Mouse (Mus musculus) adrenal gland, postnatal 4 days (tissue): ENCODE results near the gene Tgfb2. TPM values are rescaled to one million over a fixed set of nuclear protein-coding genes. Genes with fewer than 3 reads are reported as not detected.

Source experiments
- DNase-seq, 2 experiments: peaks; one replicate each; pipeline ENCODE4 v3.0.0; 2021 to 2022; ENCODE audit warnings: low spot score in 2 of 2, mixed read lengths in 2 of 2
- total RNA-seq, 2 experiments: library from RNA; stranded (reverse); gene quantifications; 2 replicates each; pipeline ENCODE4 v1.2.3; 2021

Gene Tgfb2
- total RNA-seq, 2 experiments from 2014 or later: 7.3 to 7.9 TPM

DNA sequence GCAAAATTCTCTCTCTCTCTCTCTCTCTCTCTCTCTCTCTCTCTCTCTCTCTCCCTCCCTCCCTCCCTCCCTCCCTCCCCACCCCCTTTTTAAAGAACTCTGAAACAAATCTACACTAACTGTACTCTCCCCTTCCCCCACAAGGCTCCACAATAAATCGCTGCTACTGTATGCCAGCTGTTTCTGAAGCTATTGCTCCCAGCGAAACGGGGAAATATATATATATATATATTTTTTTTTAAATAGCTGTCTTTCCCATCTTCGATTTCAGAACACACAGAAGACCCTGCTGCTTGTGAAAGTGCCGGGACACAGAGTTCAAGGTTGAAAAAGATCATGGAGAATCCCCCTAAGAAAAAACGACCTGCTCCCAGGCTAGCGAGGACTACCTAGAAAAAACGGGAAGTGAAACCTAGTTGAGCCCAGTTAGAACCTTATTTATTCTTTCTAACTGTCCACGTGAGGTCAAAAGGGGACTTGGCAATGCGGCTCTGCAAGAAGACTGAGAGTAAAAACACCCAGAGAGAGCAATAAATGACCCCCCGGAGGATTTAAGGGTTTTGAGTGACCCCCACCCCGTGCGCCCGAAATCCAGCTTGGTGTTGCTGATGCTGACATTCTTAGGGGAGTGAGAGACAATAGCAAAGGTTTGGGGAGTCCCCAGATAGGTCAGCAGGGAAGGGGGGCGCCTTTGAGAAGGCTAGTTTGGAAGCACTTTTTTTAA, 2.4 kb downstream of the Tgfb2 start:
- DNase-seq: no peak

DNA sequence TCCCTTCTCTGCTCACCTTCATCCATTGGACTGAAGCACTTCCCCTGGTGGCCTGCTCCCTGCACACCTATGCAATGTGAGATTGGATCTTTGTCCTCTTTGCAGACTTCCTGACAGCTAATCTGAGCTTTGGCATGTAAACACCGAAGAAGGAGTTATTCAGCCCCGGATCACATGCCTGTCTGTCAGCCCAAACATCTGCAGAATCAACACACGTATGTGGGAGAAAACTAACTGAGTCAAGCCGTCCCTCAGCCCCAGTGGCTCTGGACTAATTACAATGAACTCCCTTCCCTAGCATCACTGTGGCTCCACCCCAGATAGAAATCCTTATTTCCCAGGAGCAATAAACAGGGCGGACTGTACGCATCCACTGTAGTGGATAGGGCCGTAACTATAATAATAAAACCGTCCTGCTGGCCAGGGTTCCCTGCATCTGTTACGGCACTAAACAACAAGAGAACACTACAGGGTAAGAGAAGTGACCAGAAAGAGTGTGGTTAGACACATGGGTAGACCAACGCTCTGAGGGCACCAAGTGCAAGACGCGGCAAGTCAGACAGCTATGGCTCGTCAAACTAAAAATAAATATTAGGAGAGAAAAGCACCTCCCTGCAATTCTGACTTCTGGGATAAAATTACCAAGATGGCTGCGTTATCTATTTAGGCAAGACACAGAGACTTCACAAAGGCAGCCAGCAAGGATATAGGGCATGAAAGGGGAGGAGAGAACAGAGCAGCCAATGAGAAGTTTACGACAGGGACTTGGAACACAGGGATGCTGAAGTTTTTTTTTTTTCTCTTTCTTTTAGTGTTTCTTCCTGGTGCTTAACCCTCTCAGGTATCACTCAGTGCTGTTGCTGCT, 3.2 kb downstream of the Tgfb2 start:
- DNase-seq: no peak

DNA sequence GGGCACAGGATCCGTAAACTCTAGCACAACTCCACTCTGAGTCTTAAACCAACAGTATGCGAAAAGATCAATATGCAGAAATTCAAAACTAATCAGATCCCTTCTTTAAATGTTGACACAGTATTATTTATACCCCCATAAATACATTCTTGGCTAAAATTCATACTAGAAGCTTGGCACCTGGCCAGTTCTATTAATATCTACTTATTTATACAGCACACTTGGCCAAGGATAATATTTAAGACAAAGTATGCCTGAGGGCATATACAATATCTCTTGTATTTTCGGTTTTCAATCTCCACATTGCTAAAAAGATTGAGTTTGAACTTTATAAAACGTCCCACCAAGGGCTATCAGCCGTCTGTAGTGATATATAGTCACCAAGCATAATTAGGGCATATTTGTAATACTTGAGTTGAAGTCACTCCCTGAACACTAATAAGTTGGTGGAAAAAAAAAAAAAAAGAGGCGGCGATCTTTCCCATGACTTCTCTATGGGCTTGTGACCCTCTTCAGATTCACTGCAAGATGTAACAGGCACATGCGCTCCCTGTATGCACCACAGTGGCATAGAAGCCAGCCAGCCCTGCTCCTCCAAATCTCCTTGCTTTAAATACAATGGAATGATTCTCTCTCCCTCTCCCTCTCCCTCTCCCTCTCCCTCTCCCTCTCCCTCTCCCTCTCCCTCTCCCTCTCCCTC, 4.4 kb downstream of the Tgfb2 start:
- no peak for DNase-seq

DNA sequence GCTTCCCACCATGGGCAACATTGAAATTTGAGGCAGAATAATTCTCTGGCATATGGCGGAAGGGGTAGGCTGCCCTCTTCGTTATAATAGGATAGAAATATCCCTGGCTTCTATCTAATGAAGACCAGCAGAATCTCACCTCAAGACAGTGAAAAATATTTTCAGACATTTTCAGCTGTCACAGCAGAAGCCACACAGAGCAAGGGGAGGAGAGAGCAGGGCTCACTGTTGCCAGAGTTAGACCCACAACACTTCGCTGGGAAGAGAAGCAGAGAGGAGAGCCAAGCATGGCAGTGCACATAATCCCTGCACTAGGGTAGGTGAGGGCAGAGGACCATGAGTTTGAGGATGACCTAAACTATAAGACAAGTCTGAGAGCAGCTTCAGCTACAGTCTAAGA, 5.3 kb downstream of the Tgfb2 start:
- DNase-seq: no peak

DNA sequence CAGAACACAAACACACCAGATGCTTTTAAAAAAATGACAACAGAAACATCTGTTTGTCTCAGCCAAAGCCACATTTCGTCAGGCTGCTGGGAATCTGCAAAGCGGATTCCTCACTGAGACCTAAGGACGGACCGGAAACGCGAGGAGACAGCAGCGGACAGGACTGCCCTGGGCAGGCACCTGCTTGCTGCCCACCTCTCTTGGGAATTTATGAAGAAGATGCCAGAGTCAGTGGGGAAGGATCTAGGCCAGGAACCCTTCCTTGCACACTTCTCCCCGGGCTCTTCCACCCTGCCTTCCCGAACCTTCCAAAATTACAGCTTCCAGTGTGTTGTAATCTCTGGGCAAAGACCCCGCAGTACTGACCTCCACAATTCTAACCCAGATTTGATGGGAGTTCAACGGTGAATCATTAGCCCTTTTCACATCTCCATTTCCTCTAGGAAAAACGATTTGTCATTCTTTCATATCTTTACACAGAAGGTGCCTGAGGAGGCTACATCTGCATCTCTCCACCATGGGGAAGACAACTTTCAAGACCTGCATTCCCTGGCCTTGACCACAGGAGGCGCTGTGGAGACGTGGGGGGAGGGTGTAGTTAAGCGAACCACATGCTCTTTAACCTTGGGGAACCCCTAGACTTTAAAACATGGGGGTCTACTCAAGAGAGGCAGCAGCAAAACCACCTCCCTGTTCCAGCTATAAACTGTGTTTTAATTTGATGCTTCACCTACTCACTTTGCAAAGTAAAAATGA, 7.0 kb downstream of the Tgfb2 start:
- no peak for DNase-seq

DNA sequence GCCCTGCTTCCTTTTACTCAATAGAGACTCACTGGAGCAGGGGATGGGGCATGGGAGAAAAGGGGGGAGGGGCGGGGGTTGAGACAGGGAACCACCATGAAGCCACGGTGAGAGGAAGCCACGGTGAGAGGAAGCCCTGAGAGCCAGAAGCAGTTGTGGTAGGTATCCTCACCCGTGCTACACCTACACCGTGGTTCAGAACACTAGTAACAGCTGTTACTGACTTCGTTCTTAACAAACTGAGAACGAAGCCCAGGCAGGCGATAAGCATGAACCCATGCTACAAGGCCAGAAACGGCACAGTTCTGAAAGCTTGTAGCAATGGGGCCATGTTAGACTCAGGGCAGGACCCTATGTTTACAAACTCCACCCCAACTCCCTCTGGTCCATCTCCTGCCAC, 9.6 kb downstream of the Tgfb2 start:
- no peak for DNase-seq

DNA sequence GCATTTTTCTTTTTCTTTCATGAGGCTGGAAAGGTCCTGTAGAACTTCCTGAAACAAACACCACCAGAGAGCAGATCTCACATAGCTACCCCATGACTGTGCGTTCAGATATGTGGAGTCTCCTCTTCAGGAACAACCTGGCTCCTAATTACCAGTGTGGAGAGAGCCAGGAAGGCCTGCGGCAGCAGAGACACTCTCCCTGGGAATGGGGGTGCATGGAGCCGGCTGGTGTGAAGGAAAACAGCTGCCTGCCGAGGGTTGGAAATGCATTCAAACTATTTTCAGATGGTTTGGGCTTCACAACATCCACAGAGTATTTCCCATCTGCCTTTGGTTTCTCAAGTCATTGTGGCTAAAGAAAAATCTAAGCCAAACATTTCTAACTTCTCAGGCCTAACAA, 10.4 kb downstream of the Tgfb2 start:
- no peak for DNase-seq

DNA sequence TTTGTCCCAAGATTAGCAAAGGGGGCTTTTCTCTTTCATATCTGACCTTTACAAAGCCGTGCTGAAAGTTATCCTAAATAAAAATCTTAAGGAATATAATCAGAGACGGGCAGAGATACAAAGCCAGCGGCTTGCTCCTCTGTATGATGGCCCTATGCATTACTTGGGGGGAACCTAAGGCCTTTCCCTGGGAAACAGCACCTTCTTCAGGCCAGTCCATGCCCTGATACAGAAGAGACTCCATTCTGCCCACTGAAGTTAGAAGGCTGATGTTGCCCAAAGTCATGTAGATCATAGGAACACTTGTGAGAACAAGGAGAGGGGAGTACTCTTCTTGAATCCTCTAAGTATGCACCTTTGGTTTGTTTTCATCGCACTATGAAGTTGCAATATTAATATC, 13.4 kb downstream of the Tgfb2 start:
- DNase-seq: no peak

DNA sequence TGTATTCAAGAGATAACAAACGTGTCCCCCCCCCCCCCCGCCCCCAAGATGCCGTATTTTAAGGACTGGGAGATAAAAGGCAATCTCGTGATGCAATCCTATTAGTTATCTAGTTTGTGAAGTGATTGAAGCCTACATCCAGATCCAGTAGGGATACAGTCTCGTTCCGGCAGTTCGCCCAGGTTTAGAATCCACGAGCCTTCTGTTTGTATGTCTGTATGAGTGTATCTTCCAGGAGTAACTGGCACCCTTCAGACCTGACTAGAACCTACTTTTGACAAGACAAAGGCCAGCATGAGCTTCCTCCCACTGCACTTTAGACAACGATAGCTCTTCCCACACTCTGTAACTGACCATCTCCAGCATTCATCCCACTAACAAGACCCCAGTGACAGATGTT, 14.1 kb downstream of the Tgfb2 start:
- DNase-seq: no peak

DNA sequence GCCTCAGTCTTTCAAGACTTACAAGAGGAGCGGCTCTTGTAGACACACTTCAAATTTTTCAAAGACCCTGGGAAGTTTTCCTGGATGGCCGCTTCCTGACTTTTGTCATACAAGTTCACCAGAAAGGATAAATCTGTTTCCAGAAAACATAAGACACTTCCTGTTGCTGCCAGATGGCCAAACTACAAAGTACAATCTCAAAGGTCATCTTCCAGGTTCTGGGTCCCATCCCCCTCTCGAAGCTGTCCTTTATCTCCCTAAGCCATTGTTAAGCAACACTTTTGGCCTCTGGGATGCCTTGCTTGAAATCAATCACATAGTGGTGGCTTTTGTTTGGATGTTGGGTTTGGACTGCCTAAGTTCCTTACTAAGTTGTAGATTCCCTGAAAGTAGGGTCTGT, 21.7 kb downstream of the Tgfb2 start:
- no peak for DNase-seq

DNA sequence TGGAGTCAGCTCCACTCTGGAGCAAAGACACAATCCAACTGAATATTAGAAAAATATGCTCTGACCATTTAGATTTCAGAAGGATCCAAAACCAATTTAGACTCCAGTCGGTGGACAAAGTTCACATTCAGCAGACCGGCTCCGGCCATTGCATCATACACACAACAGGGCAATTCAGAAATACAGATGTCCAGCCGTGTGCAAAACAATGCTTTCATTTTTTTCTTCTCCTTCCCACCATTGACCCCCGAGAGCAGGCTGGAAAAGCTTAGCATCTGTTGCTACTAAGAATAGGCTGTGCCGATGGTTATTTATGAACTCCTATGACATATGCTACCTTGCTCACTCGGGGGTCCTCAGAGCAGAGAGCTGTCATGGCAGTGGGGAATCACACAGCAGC, 23.2 kb downstream of the Tgfb2 start:
- no peak for DNase-seq

DNA sequence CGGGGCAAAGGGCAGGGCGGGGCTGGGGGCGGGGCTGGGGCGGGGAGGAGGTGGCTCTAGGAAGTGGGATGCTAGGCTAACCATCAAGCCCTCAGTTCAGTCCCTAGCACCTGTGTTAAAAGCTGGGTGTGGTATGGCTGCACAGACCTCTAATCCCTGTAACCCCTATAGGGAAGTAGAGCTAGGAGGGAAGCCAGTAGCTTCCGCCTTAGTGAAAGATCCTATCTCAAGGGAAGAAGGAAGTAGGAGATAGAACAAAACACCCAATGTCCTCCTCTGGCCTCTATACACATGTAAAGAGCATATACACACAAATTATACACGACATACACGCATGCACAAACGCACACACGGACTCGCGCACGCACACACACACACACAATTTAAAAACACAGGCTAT, 28.2 kb downstream of the Tgfb2 start:
- DNase-seq: no peak

DNA sequence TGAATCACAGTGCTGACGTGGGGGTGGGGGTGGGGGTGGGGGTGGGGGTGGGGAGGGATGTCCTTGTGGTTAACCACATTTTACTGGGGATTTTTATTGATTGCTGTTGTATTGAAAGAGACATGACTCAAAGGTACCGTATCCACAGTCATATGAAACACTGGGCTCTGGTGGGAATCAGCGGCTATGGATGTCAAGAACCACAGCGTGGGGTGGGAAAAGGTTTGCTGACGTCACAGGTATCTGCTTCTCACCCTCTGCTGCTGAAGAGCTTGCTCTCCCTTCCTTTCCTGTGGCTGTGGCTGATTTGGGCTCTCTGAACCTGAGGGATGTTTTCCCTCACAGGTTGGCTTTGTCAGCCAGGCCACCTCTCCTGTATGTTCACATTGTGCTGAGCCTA, 29.6 kb downstream of the Tgfb2 start:
- no peak for DNase-seq

DNA sequence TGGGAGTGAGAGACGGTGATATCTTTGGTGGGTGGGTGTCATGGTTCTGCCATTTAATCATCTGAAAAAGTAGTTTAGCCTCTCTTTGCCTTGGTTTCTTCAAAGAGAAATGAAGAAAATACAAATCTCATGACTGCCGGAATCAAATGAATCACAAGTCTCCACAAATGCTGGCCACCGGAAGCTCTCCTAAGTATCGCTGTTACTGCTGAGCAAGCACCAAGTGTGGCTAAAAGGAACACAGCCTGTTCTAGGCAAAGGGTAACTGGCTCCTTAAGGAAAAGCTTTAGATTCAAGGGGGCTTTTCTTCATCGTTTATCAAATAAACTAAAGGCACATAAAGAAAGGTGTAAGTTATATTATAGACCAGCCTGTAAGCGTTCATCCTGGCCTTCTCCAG, 30.5 kb downstream of the Tgfb2 start:
- DNase-seq: no peak

DNA sequence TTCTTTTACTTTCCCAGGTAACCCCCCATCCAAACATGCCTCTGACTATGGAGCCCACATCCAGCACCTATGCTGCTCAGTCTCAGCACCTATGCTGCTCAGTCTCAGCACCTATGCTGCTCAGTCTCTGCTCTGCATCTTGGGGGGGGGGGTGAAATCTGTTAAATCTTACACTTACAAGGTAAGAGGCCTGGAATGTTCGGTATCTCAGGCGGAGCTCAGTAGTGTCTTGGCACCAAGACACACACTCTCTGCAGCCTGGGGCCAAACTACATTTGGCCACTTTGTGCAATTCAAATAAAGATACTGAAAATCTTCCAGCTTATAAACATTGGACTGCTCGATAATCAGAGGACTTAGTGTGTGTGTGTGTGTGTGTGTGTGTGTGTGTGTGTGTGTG, 31.2 kb downstream of the Tgfb2 start:
- no peak for DNase-seq

DNA sequence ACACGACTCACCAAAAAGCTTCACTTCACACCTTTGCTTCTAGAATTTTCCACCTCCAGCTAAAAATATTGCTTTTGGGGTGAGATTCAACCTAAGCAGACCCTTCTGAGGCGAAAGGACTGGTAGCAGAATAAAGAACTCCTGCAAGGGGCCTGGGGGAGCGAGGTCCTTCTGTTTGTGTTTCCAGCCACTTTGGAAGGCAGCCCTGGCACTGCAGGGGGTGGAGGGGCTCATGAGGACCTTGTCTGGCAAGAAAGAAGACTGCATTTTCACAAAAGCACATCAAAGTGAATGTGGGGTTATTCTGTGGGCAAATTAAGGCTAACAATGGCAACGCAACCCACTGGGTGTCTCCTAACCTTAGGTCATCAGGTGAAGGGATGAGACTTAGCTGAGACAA, 32.6 kb downstream of the Tgfb2 start:
- no peak for DNase-seq

DNA sequence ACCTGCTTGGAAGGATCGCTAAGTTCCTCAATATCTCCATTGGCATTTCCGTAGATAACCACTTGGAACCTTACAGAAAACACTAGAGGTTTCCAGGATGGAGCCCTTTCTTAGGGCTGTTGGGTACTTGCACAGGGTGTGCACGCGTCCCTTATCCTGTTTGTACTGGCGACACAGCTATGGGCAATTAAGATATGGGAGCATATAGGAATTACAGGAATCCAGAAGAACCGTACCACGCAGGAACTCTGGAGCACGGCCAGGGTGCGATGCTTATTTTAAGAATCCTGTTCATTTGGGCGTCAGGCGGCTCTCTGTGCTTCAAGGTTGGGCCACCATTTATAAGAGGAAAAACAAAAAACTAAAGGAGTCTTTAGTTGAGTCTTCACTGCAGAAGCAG, 42.4 kb downstream of the Tgfb2 start:
- DNase-seq: no peak

DNA sequence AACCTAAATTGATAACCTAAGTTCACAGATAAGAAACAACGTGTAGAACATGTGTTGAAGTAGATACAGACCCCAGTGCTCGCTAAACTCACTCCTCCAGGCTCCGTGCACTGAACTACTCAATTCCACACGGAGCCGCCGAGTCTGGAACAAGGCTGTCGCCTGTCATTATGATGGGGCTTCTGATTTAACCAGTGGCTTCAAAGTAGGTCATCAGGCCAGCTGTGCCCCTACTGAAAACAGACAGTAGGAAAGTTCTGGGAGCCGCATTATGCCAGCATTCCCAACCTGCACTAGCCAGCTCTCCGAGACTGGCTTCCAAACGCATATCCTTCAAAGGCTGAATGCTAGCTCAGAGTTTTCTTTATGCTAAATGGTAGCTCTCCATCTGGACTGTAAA, 42.8 kb downstream of the Tgfb2 start:
- no peak for DNase-seq

DNA sequence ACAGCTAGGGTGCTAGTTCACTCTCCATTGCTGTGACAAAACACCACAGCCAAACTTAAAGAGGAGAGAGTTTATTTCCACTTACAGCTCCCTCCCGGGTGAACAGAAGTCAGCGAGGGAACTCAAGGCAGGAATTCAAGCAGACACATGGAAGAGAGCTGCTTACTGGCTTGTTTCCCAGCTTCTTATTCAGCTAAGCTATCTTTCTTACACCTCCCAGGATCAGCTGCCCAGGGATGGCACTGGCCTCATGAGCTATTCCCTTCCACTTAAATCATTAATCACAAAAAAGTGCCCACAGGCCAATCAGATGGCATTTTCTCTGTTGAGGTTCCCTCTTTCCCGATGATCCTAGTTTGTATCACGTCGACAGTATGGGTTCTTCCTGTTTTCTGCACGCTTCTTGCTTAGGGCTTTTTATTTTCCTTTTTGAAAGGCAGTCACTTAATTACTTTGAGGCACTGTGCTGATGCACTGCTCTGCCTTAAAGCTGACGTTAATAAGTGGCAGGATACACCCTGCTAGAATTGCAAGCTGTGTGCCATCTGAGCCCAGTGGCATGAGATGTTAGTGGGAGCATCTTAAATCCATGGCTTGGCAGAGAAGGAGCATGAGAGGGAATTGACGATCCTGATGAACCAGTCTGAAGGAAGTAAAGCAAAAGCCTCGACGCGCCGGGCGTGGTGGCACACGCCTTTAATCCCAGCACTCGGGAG, 44.4 kb downstream of the Tgfb2 start:
- DNase-seq: no peak

DNA sequence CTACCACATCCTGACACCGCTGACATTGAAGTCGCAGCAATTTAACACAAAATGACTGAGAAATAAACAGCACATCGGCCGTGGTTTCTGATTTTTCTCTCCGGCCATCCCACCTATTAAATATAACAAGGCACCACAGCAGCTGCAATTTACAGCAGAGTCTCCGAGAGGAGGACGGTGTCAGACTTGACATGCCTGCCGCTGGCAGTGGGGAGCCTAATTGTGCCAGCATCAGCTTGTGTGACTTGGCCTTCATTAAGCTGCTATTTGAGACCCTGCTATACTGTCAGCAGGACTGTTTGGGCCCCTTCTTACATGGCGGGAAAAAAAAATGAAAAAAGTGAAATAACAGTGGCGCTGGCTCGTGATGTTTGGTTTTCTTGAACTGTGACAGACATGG, 47.0 kb downstream of the Tgfb2 start:
- DNase-seq: no peak
